Mouse (Mus musculus): ENCODE measurements around the gene Golga2. TPM values are rescaled to one million over a fixed set of nuclear protein-coding genes. Genes with fewer than 3 reads are reported as not detected.

Golga2 gene
- polyA plus RNA-seq, 1 experiment: 78.9 TPM

- Histone ChIP-seq H3K4me3 (ENCODE audit: insufficient read depth, low read length) (no peak overlapping the region), H3K27ac (ENCODE audit: insufficient read depth, low read length) (no peak overlapping the region), H3K4me1 (ENCODE audit: control insufficient read depth, insufficient read depth, low read length) (peaks cover 19% of the 10 kb centered on the region)
- TF ChIP-seq CTCF (IDR thresholded peaks at IDR 0.05; ENCODE audit: borderline replicate concordance, insufficient read depth, low read length): no peak
- no peak for TF ChIP-seq POLR2A (IDR thresholded peaks at IDR 0.05; ENCODE audit: low read depth, low read length)
Observed at GRCm38 (mm10) chr2:32322754-32323741, 35.9 kb downstream of the Golga2 start.

GRCm38 (mm10) chr2:32324322-32324721, 37.1 kb downstream of the Golga2 start:
- Histone ChIP-seq H3K4me1 (ENCODE audit: control insufficient read depth, insufficient read depth, low read length) (peaks cover 15% of the 10 kb centered on the region), H3K4me3 (ENCODE audit: insufficient read depth, low read length) (no peak overlapping the region), H3K27ac (ENCODE audit: insufficient read depth, low read length) (no peak overlapping the region)
- TF ChIP-seq POLR2A (IDR thresholded peaks at IDR 0.05; ENCODE audit: low read depth, low read length) (no peak), CTCF (IDR thresholded peaks at IDR 0.05; ENCODE audit: borderline replicate concordance, insufficient read depth, low read length) (no peak)

- Histone ChIP-seq H3K4me1 (ENCODE audit: control insufficient read depth, insufficient read depth, low read length) (peaks cover 11% of the 10 kb centered on the region), H3K27ac (ENCODE audit: insufficient read depth, low read length) (peak overlapping the region; percentile 79), H3K4me3 (ENCODE audit: insufficient read depth, low read length) (no peak overlapping the region)
- no peak for TF ChIP-seq CTCF (IDR thresholded peaks at IDR 0.05; ENCODE audit: borderline replicate concordance, insufficient read depth, low read length)
- TF ChIP-seq POLR2A (IDR thresholded peaks at IDR 0.05; ENCODE audit: low read depth, low read length): no peak
Observed at GRCm38 (mm10) chr2:32325342-32325741, 38.2 kb downstream of the Golga2 start.

- H3K4me3 ChIP-seq (ENCODE audit: insufficient read depth, low read length): no peak overlapping the region
- H3K4me1 ChIP-seq (ENCODE audit: control insufficient read depth, insufficient read depth, low read length): peaks cover 9% of the 10 kb centered on the region
- H3K27ac ChIP-seq (ENCODE audit: insufficient read depth, low read length): no peak overlapping the region; the same call in 1 of the 2 replicates
- no peak for TF ChIP-seq POLR2A (IDR thresholded peaks at IDR 0.05; ENCODE audit: low read depth, low read length)
- no peak for TF ChIP-seq CTCF (IDR thresholded peaks at IDR 0.05; ENCODE audit: borderline replicate concordance, insufficient read depth, low read length)
Observed at GRCm38 (mm10) chr2:32327200-32327599, 40.0 kb downstream of the Golga2 start.

GRCm38 (mm10) chr2:32328911-32329460, 41.8 kb downstream of the Golga2 start:
- TF ChIP-seq CTCF (IDR thresholded peaks at IDR 0.05; ENCODE audit: borderline replicate concordance, insufficient read depth, low read length) (no peak), POLR2A (IDR thresholded peaks at IDR 0.05; ENCODE audit: low read depth, low read length) (no peak)
- Histone ChIP-seq H3K4me1 (ENCODE audit: control insufficient read depth, insufficient read depth, low read length) (peaks cover 9% of the 10 kb centered on the region), H3K27ac (ENCODE audit: insufficient read depth, low read length) (no peak overlapping the region), H3K4me3 (ENCODE audit: insufficient read depth, low read length) (no peak overlapping the region)

- Histone ChIP-seq H3K27ac (ENCODE audit: insufficient read depth, low read length) (peak overlapping the region; percentile 13; the same call in 1 of the 2 replicates), H3K4me1 (ENCODE audit: control insufficient read depth, insufficient read depth, low read length) (peaks cover 9% of the 10 kb centered on the region), H3K4me3 (ENCODE audit: insufficient read depth, low read length) (no peak overlapping the region)
- TF ChIP-seq CTCF (IDR thresholded peaks at IDR 0.05; ENCODE audit: borderline replicate concordance, insufficient read depth, low read length) (no peak), POLR2A (IDR thresholded peaks at IDR 0.05; ENCODE audit: low read depth, low read length) (no peak)
Observed at GRCm38 (mm10) chr2:32329531-32329930, 42.3 kb downstream of the Golga2 start.

GRCm38 (mm10) chr2:32332159-32332558, 45.0 kb downstream of the Golga2 start:
- TF ChIP-seq POLR2A (IDR thresholded peaks at IDR 0.05; ENCODE audit: low read depth, low read length) (no peak), CTCF (IDR thresholded peaks at IDR 0.05; ENCODE audit: borderline replicate concordance, insufficient read depth, low read length) (no peak)
- peaks cover 2% of the 10 kb centered on the region; the same call in 1 of the 2 replicates for H3K4me1 ChIP-seq (ENCODE audit: control insufficient read depth, insufficient read depth, low read length)

GRCm38 (mm10) chr2:32335888-32336287, 48.7 kb downstream of the Golga2 start:
- TF ChIP-seq POLR2A (IDR thresholded peaks at IDR 0.05; ENCODE audit: low read depth, low read length) (no peak), CTCF (IDR thresholded peaks at IDR 0.05; ENCODE audit: borderline replicate concordance, insufficient read depth, low read length) (no peak)
- H3K27ac ChIP-seq (ENCODE audit: insufficient read depth, low read length): no peak overlapping the region
- H3K4me1 ChIP-seq (ENCODE audit: control insufficient read depth, insufficient read depth, low read length): no peaks in the 10 kb centered on the region

More at GRCm38 (mm10) chr2:32332159-32332558, 45.0 kb downstream of the Golga2 start:
- Histone ChIP-seq H3K4me3 (ENCODE audit: insufficient read depth, low read length) (no peak overlapping the region), H3K27ac (ENCODE audit: insufficient read depth, low read length) (no peak overlapping the region)

GRCm38 (mm10) chr2:32339912-32340642, 52.9 kb downstream of the Golga2 start:
- Histone ChIP-seq H3K4me3 (ENCODE audit: insufficient read depth, low read length) (no peak overlapping the region), H3K4me1 (ENCODE audit: control insufficient read depth, insufficient read depth, low read length) (peaks cover 12% of the 10 kb centered on the region), H3K27ac (ENCODE audit: insufficient read depth, low read length) (no peak overlapping the region)
- no peak for TF ChIP-seq POLR2A (IDR thresholded peaks at IDR 0.05; ENCODE audit: low read depth, low read length)
- no peak for TF ChIP-seq CTCF (IDR thresholded peaks at IDR 0.05; ENCODE audit: borderline replicate concordance, insufficient read depth, low read length)

More at GRCm38 (mm10) chr2:32335888-32336287, 48.7 kb downstream of the Golga2 start:
- no peak overlapping the region for H3K4me3 ChIP-seq (ENCODE audit: insufficient read depth, low read length)
